Mouse (Mus musculus): Measurements from ENCODE around the gene Dna2. TPM values are rescaled to one million over a fixed set of nuclear protein-coding genes. Genes with fewer than 3 reads are reported as not detected.
"Not testable (repeated sequence)": the region's sequence is repeated elsewhere in the genome, so short reads cannot be mapped to it uniquely, and the experiment has no call there.

Dna2 gene
- 25.5 and 26.5 TPM in 2 replicates for polyA plus RNA-seq (2016; fragmentation: Nextera tagmentation; extraction: Ambion mirVana)

DNA sequence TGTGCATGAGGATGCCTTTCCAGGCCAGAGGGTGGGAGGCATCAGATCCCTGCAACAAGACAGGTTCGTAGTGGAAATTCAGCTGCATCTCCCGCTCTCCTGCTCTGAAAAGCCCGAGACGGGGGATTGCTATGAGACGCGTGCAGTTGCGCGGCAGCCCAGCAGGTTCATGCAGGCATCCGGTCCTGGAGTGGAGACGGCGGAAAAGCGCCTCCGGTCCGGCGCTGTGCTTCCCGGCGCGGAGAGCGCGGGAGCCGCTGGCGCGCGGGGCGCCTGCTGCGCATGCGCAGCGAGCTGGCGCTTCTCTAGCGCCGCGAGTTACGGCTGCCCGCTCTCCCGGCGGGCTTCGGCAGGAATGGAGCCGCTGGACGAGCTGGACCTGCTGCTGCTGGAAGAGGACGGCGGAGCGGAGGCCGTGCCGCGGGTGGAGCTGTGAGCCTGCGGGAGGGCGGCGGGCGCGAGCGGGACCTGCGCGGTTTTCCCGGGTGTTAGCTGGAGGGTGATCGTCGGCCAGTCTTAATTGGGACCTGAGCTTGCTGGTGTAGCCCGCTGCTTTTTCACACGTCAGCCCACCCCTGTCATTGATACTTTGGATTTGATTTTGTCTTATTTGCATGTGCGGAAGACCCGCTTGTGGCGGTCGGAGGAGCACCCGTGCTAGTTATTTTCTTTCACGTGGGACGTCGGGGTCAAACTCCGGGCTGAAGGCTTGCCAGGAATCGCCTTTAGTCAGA is at the start of gene Dna2:
Gene Dna2, plus strand, starts transcription at position 289 of the 734 bp plus-strand sequence.
- peak within 1 kb of the TSS; percentile 62 for H3K4me3 ChIP-seq
- H3K9ac ChIP-seq, result peak within 1 kb of the TSS; percentile 77
- H3K27ac ChIP-seq (ENCODE audit: poor library complexity, severe bottlenecking), result peak within 1 kb of the TSS; percentile 77
- under 1% methylated on average over 67 of the region's 68 CpGs for WGBS
- H3K9me3 ChIP-seq (replicated peaks), result no peaks in the 10 kb centered on the region
- peak; percentile 89 for ATAC-seq (ENCODE audit: insufficient number of reproducible peaks, low FRiP score)
- no peaks in the 10 kb centered on the region; the same call in 1 of the 2 replicates for H3K4me1 ChIP-seq (replicated peaks)
- H3K4me2 ChIP-seq, result peak within 1 kb of the TSS; percentile 77
- no peaks in the 10 kb centered on the region for H3K27me3 ChIP-seq (replicated peaks)
- peaks cover 55% of the 10 kb centered on the region for H3K36me3 ChIP-seq

DNA sequence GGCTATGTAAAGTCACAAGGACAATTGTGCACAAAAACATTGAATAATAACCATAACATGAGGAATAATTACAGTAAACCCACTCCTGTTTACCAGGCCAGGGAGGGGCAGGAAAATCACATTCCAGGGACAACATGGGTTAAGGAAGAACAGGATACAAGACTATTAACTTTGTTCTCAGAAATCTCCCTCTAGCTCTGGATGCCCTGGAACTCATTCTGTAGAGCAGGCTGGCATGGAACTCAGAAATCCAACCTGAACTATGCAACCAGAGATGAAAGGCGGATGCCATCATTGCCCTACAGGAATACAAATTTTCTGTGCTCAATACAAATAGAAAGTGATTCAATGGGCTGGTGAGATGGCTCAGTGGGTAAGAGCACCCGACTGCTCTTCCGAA is 49.4 kb upstream of the Dna2 start:
- Histone ChIP-seq H3K36me3 (no peaks in the 10 kb centered on the region), H3K4me3 (no peak overlapping the region), H3K4me2 (no peak overlapping the region), H3K27ac (ENCODE audit: poor library complexity, severe bottlenecking) (no peak overlapping the region), H3K9me3 (replicated peaks) (no peaks in the 10 kb centered on the region), H3K4me1 (replicated peaks) (no peaks in the 10 kb centered on the region), H3K9ac (no peak overlapping the region), H3K27me3 (replicated peaks) (no peaks in the 10 kb centered on the region)
- no peak for ATAC-seq (ENCODE audit: insufficient number of reproducible peaks, low FRiP score)
- WGBS, result 88% methylated on average over 3 of the region's 3 CpGs

DNA sequence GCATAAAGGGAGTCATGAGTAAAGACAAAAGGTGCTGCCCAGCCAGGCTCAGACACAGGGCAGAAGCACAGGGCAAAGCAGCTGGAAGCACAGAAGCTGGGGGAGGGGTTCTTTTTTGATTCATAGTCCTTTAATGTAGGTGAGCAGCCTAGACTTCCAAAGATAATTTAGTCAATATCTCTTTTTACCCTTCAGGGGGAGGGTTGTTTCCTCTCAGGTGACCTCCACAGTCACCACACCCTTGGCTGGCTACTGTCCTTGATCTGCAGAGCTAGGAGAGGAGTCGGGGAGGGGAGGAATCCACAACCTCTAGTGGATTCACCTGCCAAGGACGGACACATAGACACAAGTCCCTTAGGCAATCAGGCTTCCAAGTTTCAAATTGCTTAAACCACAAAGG is 48.8 kb upstream of the Dna2 start:
- ATAC-seq (ENCODE audit: insufficient number of reproducible peaks, low FRiP score), result no peak
- no peak overlapping the region for H3K4me2 ChIP-seq
- no peak overlapping the region for H3K9ac ChIP-seq
- H3K9me3 ChIP-seq (replicated peaks), result no peaks in the 10 kb centered on the region
- WGBS, result 85% methylated on average over 2 of the region's 2 CpGs
- no peak overlapping the region for H3K4me3 ChIP-seq
- H3K36me3 ChIP-seq, result no peaks in the 10 kb centered on the region
- H3K27me3 ChIP-seq (replicated peaks), result no peaks in the 10 kb centered on the region
- no peaks in the 10 kb centered on the region for H3K4me1 ChIP-seq (replicated peaks)
- no peak overlapping the region for H3K27ac ChIP-seq (ENCODE audit: poor library complexity, severe bottlenecking)

DNA sequence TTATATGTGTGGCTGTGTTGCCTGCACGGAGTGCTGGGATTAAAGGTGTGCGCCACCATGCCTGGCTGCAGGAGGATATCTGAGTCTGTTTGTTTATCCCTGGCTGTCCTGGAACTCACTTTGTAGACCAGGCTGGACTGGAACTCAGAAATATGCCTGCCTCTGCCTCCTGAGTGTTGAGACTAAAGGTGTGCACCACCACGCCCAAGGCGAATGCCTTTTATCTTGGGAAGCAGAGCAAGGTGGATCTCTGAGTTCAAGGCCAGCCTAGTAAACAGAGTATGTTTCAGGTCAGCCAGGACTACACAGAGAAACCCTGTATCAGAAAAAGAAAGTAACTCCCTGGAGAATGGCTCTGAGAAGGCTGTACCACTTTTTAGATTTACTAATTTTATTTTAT is 46.7 kb upstream of the Dna2 start:
- WGBS, result 92% methylated on average over 4 of the region's 4 CpGs
- Histone ChIP-seq H3K36me3 (no peaks in the 10 kb centered on the region), H3K27ac (ENCODE audit: poor library complexity, severe bottlenecking) (no peak overlapping the region), H3K9ac (no peak overlapping the region), H3K27me3 (replicated peaks) (peaks cover 4% of the 10 kb centered on the region; the same call in 1 of the 2 replicates), H3K9me3 (replicated peaks) (no peaks in the 10 kb centered on the region), H3K4me3 (no peak overlapping the region), H3K4me1 (replicated peaks) (no peaks in the 10 kb centered on the region), H3K4me2 (no peak overlapping the region)
- no peak for ATAC-seq (ENCODE audit: insufficient number of reproducible peaks, low FRiP score)

DNA sequence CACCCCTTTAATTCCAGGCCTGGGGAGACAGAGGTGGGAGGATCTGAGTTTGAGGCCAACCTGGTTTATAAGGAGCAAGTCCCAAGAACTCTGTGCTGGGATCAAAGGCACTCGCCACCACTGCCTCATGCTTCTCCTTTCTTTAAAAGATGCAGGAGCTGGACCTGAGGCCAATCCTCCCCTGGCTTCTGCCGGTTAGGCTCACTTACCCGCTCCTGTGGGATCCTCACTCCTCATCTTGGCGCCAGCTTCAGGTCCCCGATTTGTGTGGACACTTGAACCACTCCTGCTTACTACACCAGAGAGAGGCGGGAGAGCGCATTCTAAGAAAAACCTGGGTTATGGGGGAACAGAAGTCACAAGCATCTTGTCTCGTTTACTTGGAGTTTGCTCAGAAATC is 45.0 kb upstream of the Dna2 start:
- no peaks in the 10 kb centered on the region for H3K4me1 ChIP-seq (replicated peaks)
- no peak overlapping the region for H3K4me2 ChIP-seq
- no peaks in the 10 kb centered on the region for H3K9me3 ChIP-seq (replicated peaks)
- H3K36me3 ChIP-seq, result no peaks in the 10 kb centered on the region
- no peak overlapping the region for H3K27ac ChIP-seq (ENCODE audit: poor library complexity, severe bottlenecking)
- 37% methylated on average over 8 of the region's 8 CpGs for WGBS
- H3K27me3 ChIP-seq (replicated peaks), result peaks cover 4% of the 10 kb centered on the region; the same call in 1 of the 2 replicates
- no peak overlapping the region for H3K9ac ChIP-seq
- no peak overlapping the region for H3K4me3 ChIP-seq
- ATAC-seq (ENCODE audit: insufficient number of reproducible peaks, low FRiP score), result no peak

DNA sequence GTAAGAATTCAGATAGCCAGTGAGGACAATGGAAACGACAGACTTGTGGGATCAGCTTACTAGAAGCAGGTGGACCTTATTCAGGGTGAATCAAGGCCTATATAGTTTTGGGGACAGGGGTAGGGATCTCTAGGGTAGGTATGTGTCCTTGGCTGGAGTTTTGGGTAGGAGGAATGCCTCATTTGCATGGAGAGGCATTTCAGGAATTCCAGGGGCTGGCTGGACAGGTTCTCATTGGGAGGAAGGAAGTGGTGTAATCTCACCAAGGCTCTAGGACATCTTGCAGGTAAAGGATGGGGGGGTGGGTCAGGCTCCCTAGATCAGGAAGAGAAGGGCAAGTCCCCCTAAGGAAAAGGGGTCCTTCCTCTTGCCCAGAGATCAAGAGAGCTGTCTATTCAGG is 44.0 kb upstream of the Dna2 start:
- H3K4me3 ChIP-seq, result no peak overlapping the region
- H3K4me2 ChIP-seq, result no peak overlapping the region
- H3K4me1 ChIP-seq (replicated peaks), result no peaks in the 10 kb centered on the region
- H3K27ac ChIP-seq (ENCODE audit: poor library complexity, severe bottlenecking), result no peak overlapping the region
- 23% methylated on average over 1 of the region's 1 CpGs for WGBS
- H3K27me3 ChIP-seq (replicated peaks), result peaks cover 4% of the 10 kb centered on the region; the same call in 1 of the 2 replicates
- no peaks in the 10 kb centered on the region for H3K9me3 ChIP-seq (replicated peaks)
- no peak overlapping the region for H3K9ac ChIP-seq
- no peaks in the 10 kb centered on the region for H3K36me3 ChIP-seq
- no peak for ATAC-seq (ENCODE audit: insufficient number of reproducible peaks, low FRiP score)

DNA sequence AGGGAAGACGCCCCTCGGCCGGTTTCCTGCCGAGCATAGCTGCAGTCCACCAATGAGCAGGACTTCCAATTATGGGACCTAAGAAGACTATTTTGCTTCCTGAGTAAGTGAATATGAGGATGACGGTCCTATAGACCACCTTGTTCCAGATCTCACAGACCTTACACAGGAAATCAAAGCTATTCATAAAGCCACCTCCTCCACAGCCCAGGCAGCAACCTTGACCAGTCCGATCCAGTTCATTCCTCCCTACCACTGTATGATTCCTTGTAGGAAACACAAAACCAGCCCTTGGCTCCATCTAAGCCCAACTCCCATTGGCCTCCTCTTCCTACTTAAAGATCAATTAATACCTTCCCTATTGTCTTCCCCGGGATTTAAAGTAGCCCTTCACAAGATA is 40.5 kb upstream of the Dna2 start:
- Histone ChIP-seq H3K9ac (no peak overlapping the region), H3K9me3 (replicated peaks) (no peaks in the 10 kb centered on the region), H3K4me2 (no peak overlapping the region), H3K36me3 (no peaks in the 10 kb centered on the region), H3K27ac (ENCODE audit: poor library complexity, severe bottlenecking) (no peak overlapping the region), H3K27me3 (replicated peaks) (peaks cover 4% of the 10 kb centered on the region; the same call in 1 of the 2 replicates), H3K4me1 (replicated peaks) (no peaks in the 10 kb centered on the region), H3K4me3 (no peak overlapping the region)
- 85% methylated on average over 7 of the region's 7 CpGs for WGBS
- no peak for ATAC-seq (ENCODE audit: insufficient number of reproducible peaks, low FRiP score)

DNA sequence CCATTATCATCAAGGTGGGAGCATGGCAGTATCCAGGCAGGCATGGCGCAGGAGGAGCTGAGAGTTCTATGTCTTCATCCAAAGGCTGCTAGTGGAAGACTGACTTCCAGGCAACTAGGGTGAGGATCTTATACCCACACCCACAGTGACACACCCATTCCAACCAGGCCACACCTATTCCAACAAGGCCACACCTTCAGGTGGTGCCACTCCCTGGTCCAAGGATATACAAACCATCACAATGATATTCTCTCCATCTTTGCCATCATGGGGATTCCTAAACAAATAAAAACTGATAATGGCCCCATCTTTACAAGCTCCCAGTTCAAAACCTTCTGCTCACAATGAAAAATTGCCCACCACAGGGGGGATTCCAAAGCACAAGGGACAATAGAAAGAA is 37.9 kb upstream of the Dna2 start, which contains the start of gene Tet1:
Gene Tet1, minus strand, starts transcription at position 101 of the 400 bp plus-strand sequence.
- not testable (repeated sequence) for H3K27me3 ChIP-seq (replicated peaks); H3K4me1 ChIP-seq (replicated peaks); H3K9ac ChIP-seq; H3K36me3 ChIP-seq; H3K27ac ChIP-seq (ENCODE audit: poor library complexity, severe bottlenecking); H3K9me3 ChIP-seq (replicated peaks); ATAC-seq (ENCODE audit: insufficient number of reproducible peaks, low FRiP score); H3K4me3 ChIP-seq; H3K4me2 ChIP-seq
- WGBS, result no CpG with 5 or more reads among the region's 1 CpGs

DNA sequence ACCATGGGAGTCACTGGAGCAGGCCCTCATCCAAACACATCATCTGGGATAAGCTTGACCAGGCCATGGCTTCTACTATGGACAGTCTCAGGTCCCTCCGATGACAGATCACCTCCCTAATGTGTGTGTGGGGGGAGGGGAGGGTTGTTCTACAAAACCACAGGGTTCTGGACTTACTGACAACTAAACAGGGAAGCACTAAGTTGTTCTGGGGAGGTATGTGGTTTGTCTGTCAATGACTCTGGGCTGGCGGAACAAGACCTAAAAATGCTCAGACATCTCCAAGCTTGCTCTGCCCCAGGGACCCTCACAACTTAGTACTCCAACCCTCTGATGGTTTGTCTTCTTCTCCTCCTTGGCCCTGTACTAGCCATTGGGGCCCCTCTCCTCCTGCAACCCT is 35.7 kb upstream of the Dna2 start:
- WGBS, result 65% methylated on average over 2 of the region's 2 CpGs
- H3K4me3 ChIP-seq, result no peak overlapping the region
- H3K9me3 ChIP-seq (replicated peaks), result no peaks in the 10 kb centered on the region
- ATAC-seq (ENCODE audit: insufficient number of reproducible peaks, low FRiP score), result no peak
- no peak overlapping the region for H3K4me2 ChIP-seq
- H3K27me3 ChIP-seq (replicated peaks), result no peaks in the 10 kb centered on the region
- no peaks in the 10 kb centered on the region for H3K36me3 ChIP-seq
- no peak overlapping the region for H3K9ac ChIP-seq
- H3K27ac ChIP-seq (ENCODE audit: poor library complexity, severe bottlenecking), result no peak overlapping the region
- no peaks in the 10 kb centered on the region for H3K4me1 ChIP-seq (replicated peaks)

DNA sequence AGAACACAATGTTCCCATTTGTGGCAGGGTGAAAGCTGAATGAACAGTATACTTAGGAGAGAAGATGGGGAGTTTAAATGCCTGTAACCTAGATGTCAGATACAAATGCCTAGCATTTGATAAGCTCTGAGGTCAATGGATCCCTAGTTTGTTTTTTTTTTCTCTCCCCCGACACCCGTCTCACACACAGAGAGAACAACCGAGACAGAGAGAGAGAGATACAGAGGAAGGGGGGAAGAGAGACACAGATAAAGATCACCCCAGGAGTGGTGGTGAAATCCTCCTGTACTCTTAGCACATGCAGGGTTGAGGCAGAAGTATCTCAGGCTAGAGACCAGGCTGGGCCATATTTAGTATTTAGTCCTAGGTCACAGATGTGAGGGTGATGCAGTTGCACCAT is 27.8 kb upstream of the Dna2 start:
- WGBS, result 73% methylated on average over 3 of the region's 3 CpGs
- Histone ChIP-seq H3K4me3 (no peak overlapping the region), H3K9me3 (replicated peaks) (no peaks in the 10 kb centered on the region)

DNA sequence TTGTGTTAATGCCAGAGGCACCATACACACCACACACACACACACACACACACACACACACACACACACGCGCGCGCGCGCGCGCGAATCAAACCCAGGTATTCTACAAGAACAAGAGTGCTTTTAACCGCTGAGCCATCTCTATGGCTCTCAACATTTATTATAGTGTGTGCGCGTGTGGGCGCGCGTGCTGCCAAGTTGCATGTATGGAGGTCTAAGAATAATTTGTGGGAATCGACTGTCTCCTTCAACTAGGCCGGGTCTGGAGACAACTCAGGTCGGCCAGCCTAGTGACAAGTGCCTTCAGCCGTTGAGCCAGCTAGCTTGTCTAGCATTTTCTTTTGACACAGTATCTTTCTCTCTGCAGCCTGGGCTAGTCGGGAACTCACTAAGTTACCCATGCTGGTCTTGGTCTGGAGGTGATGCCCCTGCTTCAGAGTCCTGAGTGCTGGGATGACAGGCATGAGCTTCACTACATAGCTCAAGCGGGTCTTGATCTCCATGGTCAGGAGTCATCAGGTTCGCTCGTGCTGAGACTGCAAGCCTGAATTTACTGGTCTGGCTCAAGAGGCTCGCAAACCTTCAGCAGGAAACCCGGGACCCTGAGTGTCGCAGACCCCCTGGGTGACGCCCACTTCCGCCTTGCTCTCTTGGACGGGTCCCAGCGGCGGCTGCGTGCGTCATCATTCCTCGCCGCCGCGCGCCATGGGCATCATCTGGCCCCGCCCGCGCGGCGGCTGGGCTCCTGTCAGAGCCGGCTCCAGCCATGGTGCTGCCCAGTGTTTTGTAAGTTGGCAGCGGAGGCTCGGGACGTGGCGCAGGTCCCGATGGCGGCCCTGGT is 26.7 kb upstream of the Dna2 start, which contains the start of gene Slc25a16:
Gene Slc25a16, plus strand, starts transcription at position 709 of the 841 bp plus-strand sequence.
- Histone ChIP-seq H3K36me3 (no peaks in the 10 kb centered on the region), H3K4me3 (peak within 1 kb of the TSS; percentile 71), H3K9ac (peak within 1 kb of the TSS; percentile 89), H3K9me3 (replicated peaks) (no peaks in the 10 kb centered on the region), H3K27me3 (replicated peaks) (no peaks in the 10 kb centered on the region), H3K4me1 (replicated peaks) (peaks cover 12% of the 10 kb centered on the region), H3K27ac (ENCODE audit: poor library complexity, severe bottlenecking) (peak within 1 kb of the TSS; percentile 86), H3K4me2 (peak within 1 kb of the TSS; percentile 92)
- WGBS, result 4% methylated on average over 50 of the region's 50 CpGs
- peak; percentile 97 for ATAC-seq (ENCODE audit: insufficient number of reproducible peaks, low FRiP score)

More for the DNA sequence above, 27.8 kb upstream of the Dna2 start:
- Histone ChIP-seq H3K4me1 (replicated peaks) (peaks cover 12% of the 10 kb centered on the region), H3K9ac (no peak overlapping the region), H3K27ac (ENCODE audit: poor library complexity, severe bottlenecking) (no peak overlapping the region), H3K36me3 (no peaks in the 10 kb centered on the region), H3K4me2 (no peak overlapping the region), H3K27me3 (replicated peaks) (no peaks in the 10 kb centered on the region)
- ATAC-seq (ENCODE audit: insufficient number of reproducible peaks, low FRiP score), result no peak
